In genomic region chr1:133415086-133415485, GRCm38 (mm10) we compare ENCODE assay signal across 11 mouse cellular contexts. TPM values are rescaled to one million over a fixed set of nuclear protein-coding genes. Genes with fewer than 3 reads are reported as not detected.
DNase-seq lines count a peak whose midpoint lies in the region; ATAC-seq and TF ChIP-seq lines count a peak whose summit lies in the region.
"Had no signal": no experiment of that assay in that cellular context is flagged by ENCODE, and none has a peak within 500 bp of the region (broad histone marks: within the 10 kb centered on the region; RNA-seq: fewer than 3 reads in every experiment).

No protein-coding gene starts in this region.

- H3K9me3 ChIP-seq in liver, postnatal 0 days (ENCODE audit: low read length) = no peaks in the 10 kb centered on the region
- no peaks in the 10 kb centered on the region for H3K9me3 ChIP-seq in liver, embryonic 11.5 days (ENCODE audit: control insufficient read depth, low read length)
- no peaks in the 10 kb centered on the region for H3K9me3 ChIP-seq in intestine, embryonic 16.5 days (ENCODE audit: control insufficient read depth, low read length)
- H3K9me3 ChIP-seq in midbrain, embryonic 16.5 days (replicated peaks; ENCODE audit: control insufficient read depth, low read length, poor library complexity, severe bottlenecking) = no peaks in the 10 kb centered on the region
- H3K9me3 ChIP-seq: heart, embryonic 10.5 days; hindbrain, embryonic 15.5 days had no signal

- H3K4me3 ChIP-seq in liver, postnatal 0 days (ENCODE audit: low read depth, low read length) = no peak overlapping the region
- H3K4me3 ChIP-seq in liver, embryonic 11.5 days (ENCODE audit: low read depth, low read length) = no peak overlapping the region
- no peak overlapping the region for H3K4me3 ChIP-seq in intestine, embryonic 16.5 days (ENCODE audit: low read length)
- H3K4me3 ChIP-seq in midbrain, embryonic 16.5 days (ENCODE audit: low read depth, low read length) = no peak overlapping the region
- H3K4me3 ChIP-seq: heart, embryonic 10.5 days; hindbrain, embryonic 15.5 days had no signal

- DNase-seq in liver, postnatal 0 days = no peak
- no peak for DNase-seq in liver, embryonic 11.5 days (ENCODE audit: low spot score)
- DNase-seq in kidney, adult 8-10 months = peak; percentile 72 to 82
- no peak for DNase-seq in left cerebral cortex, adult 9 months (ENCODE audit: low spot score in 2 of 2)
- no peak for DNase-seq in layer of hippocampus, postnatal 36 days
- DNase-seq: adrenal gland, postnatal 10 days had no signal

- peak overlapping the region; percentile 24; the same call in 1 of the 2 replicates for H3K4me2 ChIP-seq in liver, postnatal 0 days (ENCODE audit: low read depth, low read length)
- no peak overlapping the region for H3K4me2 ChIP-seq in liver, embryonic 11.5 days
- peak overlapping the region; percentile 34; the same call in 1 of the 2 replicates for H3K4me2 ChIP-seq in intestine, embryonic 16.5 days (ENCODE audit: low read depth, low read length)
- no peak overlapping the region for H3K4me2 ChIP-seq in midbrain, embryonic 16.5 days (ENCODE audit: low read length)
- H3K4me2 ChIP-seq: hindbrain, embryonic 15.5 days had no signal

- no peak for TF ChIP-seq EP300 in liver, postnatal 0 days (IDR thresholded peaks at IDR 0.05; ENCODE audit: low read depth)

- H3K27ac ChIP-seq in liver, postnatal 0 days (ENCODE audit: low read depth) = 0 out of 2 replicates have a peak overlapping the region, but pooled peaks have one; percentile 31
- H3K27ac ChIP-seq in liver, embryonic 11.5 days (ENCODE audit: low read depth, low read length) = no peak overlapping the region
- peak overlapping the region; percentile 53; the same call in 1 of the 2 replicates for H3K27ac ChIP-seq in intestine, embryonic 16.5 days (ENCODE audit: low read length)
- no peak overlapping the region for H3K27ac ChIP-seq in midbrain, embryonic 16.5 days (ENCODE audit: low read length)
- H3K27ac ChIP-seq: heart, embryonic 10.5 days; hindbrain, embryonic 15.5 days had no signal

- no peak overlapping the region for H3K9ac ChIP-seq in liver, postnatal 0 days (replicated peaks)
- no peak overlapping the region for H3K9ac ChIP-seq in liver, embryonic 11.5 days (ENCODE audit: low read depth, low read length)
- peak overlapping the region; percentile 30; the same call in 1 of the 2 replicates for H3K9ac ChIP-seq in intestine, embryonic 16.5 days (ENCODE audit: low read depth, low read length)
- H3K9ac ChIP-seq in midbrain, embryonic 16.5 days (ENCODE audit: low read depth, low read length) = 0 out of 2 replicates have a peak overlapping the region, but pooled peaks have one; percentile 31
- H3K9ac ChIP-seq: hindbrain, embryonic 15.5 days had no signal

- H3K4me1 ChIP-seq in liver, postnatal 0 days (ENCODE audit: insufficient read depth) = peaks cover 22% of the 10 kb centered on the region
- peaks cover 22% of the 10 kb centered on the region for H3K4me1 ChIP-seq in liver, embryonic 11.5 days (replicated peaks; ENCODE audit: control insufficient read depth, insufficient read depth, low read length)
- peaks cover 70% of the 10 kb centered on the region for H3K4me1 ChIP-seq in intestine, embryonic 16.5 days (ENCODE audit: control insufficient read depth, insufficient read depth, low read length)
- peaks cover 3% of the 10 kb centered on the region for H3K4me1 ChIP-seq in midbrain, embryonic 16.5 days (ENCODE audit: control insufficient read depth, insufficient read depth, low read length)

- H3K36me3 ChIP-seq in liver, postnatal 0 days (replicated peaks; ENCODE audit: insufficient read depth, low read length) = no peaks in the 10 kb centered on the region
- no peaks in the 10 kb centered on the region for H3K36me3 ChIP-seq in liver, embryonic 11.5 days (ENCODE audit: control insufficient read depth, insufficient read depth, low read length)
- H3K36me3 ChIP-seq in intestine, embryonic 16.5 days (ENCODE audit: control insufficient read depth, insufficient read depth, low read length) = no peaks in the 10 kb centered on the region
- no peaks in the 10 kb centered on the region for H3K36me3 ChIP-seq in midbrain, embryonic 16.5 days (ENCODE audit: control insufficient read depth, insufficient read depth, low read length)
- H3K36me3 ChIP-seq: heart, embryonic 10.5 days; hindbrain, embryonic 15.5 days had no signal

- no peak for TF ChIP-seq CTCF in liver, postnatal 0 days (IDR thresholded peaks at IDR 0.05; ENCODE audit: low read depth)

- 0 out of 2 replicates have a peak, but pooled peaks have one; percentile 18 for ATAC-seq in liver, postnatal 0 days
- no peak for ATAC-seq in liver, embryonic 11.5 days (replicated peaks; ENCODE audit: low FRiP score)
- peak; percentile 24 for ATAC-seq in intestine, embryonic 16.5 days
- ATAC-seq in midbrain, embryonic 16.5 days = no peak

- 71% methylated on average over 7 of the region's 7 CpGs for WGBS in liver, postnatal 0 days (ENCODE audit: insufficient replicate concordance)
- WGBS in liver, embryonic 11.5 days = 69% methylated on average over 7 of the region's 7 CpGs
- WGBS in intestine, embryonic 16.5 days = 33% methylated on average over 7 of the region's 7 CpGs
- 47% methylated on average over 7 of the region's 7 CpGs for WGBS in midbrain, embryonic 16.5 days

- no peaks in the 10 kb centered on the region for H3K27me3 ChIP-seq in liver, postnatal 0 days (ENCODE audit: insufficient read depth, low read length)
- H3K27me3 ChIP-seq in liver, embryonic 11.5 days (replicated peaks; ENCODE audit: control insufficient read depth, insufficient read depth, low read length) = no peaks in the 10 kb centered on the region; the same call in 1 of the 2 replicates
- no peaks in the 10 kb centered on the region for H3K27me3 ChIP-seq in intestine, embryonic 16.5 days (replicated peaks; ENCODE audit: control insufficient read depth, insufficient read depth, low read length)
- no peaks in the 10 kb centered on the region for H3K27me3 ChIP-seq in midbrain, embryonic 16.5 days (ENCODE audit: control insufficient read depth, insufficient read depth, low read depth, low read length)
- H3K27me3 ChIP-seq: hindbrain, embryonic 15.5 days had no signal

RNA-seq across cellular contexts. Expression of gene Sox13, which starts 9.1 kb away (rescaled TPM):
- polyA plus RNA-seq in liver, postnatal 0 days (2015; fragmentation: Nextera tagmentation; extraction: Ambion mirVana) = 1.3 and 1.9 TPM in 2 replicates
- polyA plus RNA-seq in liver, embryonic 11.5 days (2014; fragmentation: Nextera tagmentation; extraction: Ambion mirVana) = 4.1 and 4.4 TPM in 2 replicates
- polyA plus RNA-seq in intestine, embryonic 16.5 days (2015; fragmentation: Nextera tagmentation; extraction: Ambion mirVana) = 5.5 and 7.0 TPM in 2 replicates
- polyA plus RNA-seq in midbrain, embryonic 16.5 days (2015; fragmentation: Nextera tagmentation; extraction: Ambion mirVana) = 5.3 and 7.4 TPM in 2 replicates
- 1 to 10 TPM; 7.2 TPM for total RNA-seq in layer of hippocampus, postnatal 36 days (2021)

RNA-seq across cellular contexts. Expression of gene Etnk2, which starts 51.7 kb away (rescaled TPM):
- 39.5 and 39.6 TPM in 2 replicates for polyA plus RNA-seq in liver, postnatal 0 days (2015; fragmentation: Nextera tagmentation; extraction: Ambion mirVana)
- polyA plus RNA-seq in liver, embryonic 11.5 days (2014; fragmentation: Nextera tagmentation; extraction: Ambion mirVana) = 4.5 and 5.8 TPM in 2 replicates
- 3.0 and 3.5 TPM in 2 replicates for polyA plus RNA-seq in intestine, embryonic 16.5 days (2015; fragmentation: Nextera tagmentation; extraction: Ambion mirVana)
- 24.6 and 26.5 TPM in 2 replicates for polyA plus RNA-seq in midbrain, embryonic 16.5 days (2015; fragmentation: Nextera tagmentation; extraction: Ambion mirVana)
- 1 to 10 TPM; 1.2 to 1.4 TPM for total RNA-seq in layer of hippocampus, postnatal 36 days (2021)
- total RNA-seq: megakaryocyte progenitor cell, adult 5-6 weeks had no signal

Comparison
In these comparisons a context has a peak if more than half of its experiments do, and no peak if none do; other contexts are left out.
1. ATAC-seq: peak in liver, postnatal 0 days (single experiment) and intestine, embryonic 16.5 days (single experiment); none in liver, embryonic 11.5 days (single experiment) and midbrain, embryonic 16.5 days (single experiment).
2. H3K27ac ChIP-seq: peak in liver, postnatal 0 days (single experiment) and intestine, embryonic 16.5 days (single experiment); none in liver, embryonic 11.5 days (single experiment) and midbrain, embryonic 16.5 days (single experiment).
3. H3K4me2 ChIP-seq: peak in liver, postnatal 0 days (single experiment) and intestine, embryonic 16.5 days (single experiment); none in liver, embryonic 11.5 days (single experiment) and midbrain, embryonic 16.5 days (single experiment).
4. DNase-seq: peak in kidney, adult 8-10 months (2 of 2); none in liver, postnatal 0 days (single experiment), liver, embryonic 11.5 days (single experiment), left cerebral cortex, adult 9 months (0 of 2) and layer of hippocampus, postnatal 36 days (0 of 2).
5. H3K9ac ChIP-seq: peak in intestine, embryonic 16.5 days (single experiment) and midbrain, embryonic 16.5 days (single experiment); none in liver, postnatal 0 days (single experiment) and liver, embryonic 11.5 days (single experiment).